Mouse (Mus musculus) forebrain, postnatal 0 days (tissue): ENCODE results near the gene Gm10134. TPM values are rescaled to one million over a fixed set of nuclear protein-coding genes. Genes with fewer than 3 reads are reported as not detected.

ENCODE experiments used
- ATAC-seq: fragments of 200-750 bp; cut with Nextera tagmentation; 2 replicates; pipeline ENCODE4 v1.8.0; 2017; ENCODE audit warnings: mild to moderate bottlenecking, moderate library complexity
- DNase-seq: peaks from one replicate; pipeline ENCODE4 v3.0.0-alpha.2; 2015
- H3K27ac ChIP-seq: fragments of 300-500 bp; sonication (generic); 2 replicates; pipeline ENCODE4 v1.5.1; 2014; ENCODE audit warnings: low read depth, mild to moderate bottlenecking, antibody characterized with exemption, low read length, moderate library complexity, mixed read lengths
- H3K27me3 ChIP-seq: fragments of 300-500 bp; sonication (generic); 2 replicates; pipeline ENCODE4 v1.6.1; 2014; ENCODE audit warnings: mild to moderate bottlenecking, low read length, mixed read lengths; ENCODE audit not compliant: insufficient read depth
- H3K36me3 ChIP-seq: fragments of 300-500 bp; sonication (generic); 2 replicates; pipeline ENCODE4 v1.6.1; 2014; ENCODE audit warnings: mild to moderate bottlenecking, moderate library complexity; ENCODE audit not compliant: insufficient read depth
- H3K4me1 ChIP-seq: fragments of 300-500 bp; sonication (generic); 2 replicates; pipeline ENCODE4 v1.6.1; 2014; ENCODE audit warnings: antibody characterized with exemption; ENCODE audit not compliant: insufficient read depth
- H3K4me2 ChIP-seq: fragments of 300-500 bp; sonication (generic); 2 replicates; pipeline ENCODE4 v1.6.1; 2014; ENCODE audit warnings: low read depth, mild to moderate bottlenecking, moderate library complexity
- H3K4me3 ChIP-seq: fragments of 300-500 bp; sonication (generic); 2 replicates; pipeline ENCODE4 v1.5.1; 2014; ENCODE audit warnings: low read depth, low read length, mixed read lengths
- H3K9ac ChIP-seq: fragments of 300-500 bp; sonication (generic); 2 replicates; pipeline ENCODE4 v1.6.1; 2014; ENCODE audit warnings: mild to moderate bottlenecking
- H3K9me3 ChIP-seq: fragments of 300-500 bp; sonication (generic); 2 replicates; pipeline ENCODE4 v1.6.1; 2016; ENCODE audit warnings: low read length
- CTCF ChIP-seq: sonication (generic); IDR thresholded peaks from 2 replicates; pipeline ENCODE4 v1.5.1; 2016; ENCODE audit warnings: antibody characterized with exemption, control low read depth, low read depth
- WGBS: fragments of 180-500 bp; shearing (Covaris S2); extraction: QIAGEN DNeasy Blood & Tissue Kit; methylation state at CpG from one replicate; pipeline ENCODE4 v1.1.7; 2014; 5-methylcytosine and 5-hydroxymethylcytosine counted together
- polyA plus RNA-seq: library from polyadenylated mRNA; unstranded; fragments of >200 nt; fragmentation: Nextera tagmentation; extraction: Ambion mirVana; gene quantifications from 2 replicates; pipeline ENCODE4 v1.2.1, GENCODE M21; 2015
- total RNA-seq: library from RNA; depleted of rRNA; stranded (reverse); fragments of >200 nt; gene quantifications from 2 replicates; pipeline ENCODE4 v1.2.3, GENCODE M21; 2014

Gm10134 gene
- total and polyA plus RNA-seq, 2 experiments from 2014 or later: 1.8 TPM; not detected in 1

DNA sequence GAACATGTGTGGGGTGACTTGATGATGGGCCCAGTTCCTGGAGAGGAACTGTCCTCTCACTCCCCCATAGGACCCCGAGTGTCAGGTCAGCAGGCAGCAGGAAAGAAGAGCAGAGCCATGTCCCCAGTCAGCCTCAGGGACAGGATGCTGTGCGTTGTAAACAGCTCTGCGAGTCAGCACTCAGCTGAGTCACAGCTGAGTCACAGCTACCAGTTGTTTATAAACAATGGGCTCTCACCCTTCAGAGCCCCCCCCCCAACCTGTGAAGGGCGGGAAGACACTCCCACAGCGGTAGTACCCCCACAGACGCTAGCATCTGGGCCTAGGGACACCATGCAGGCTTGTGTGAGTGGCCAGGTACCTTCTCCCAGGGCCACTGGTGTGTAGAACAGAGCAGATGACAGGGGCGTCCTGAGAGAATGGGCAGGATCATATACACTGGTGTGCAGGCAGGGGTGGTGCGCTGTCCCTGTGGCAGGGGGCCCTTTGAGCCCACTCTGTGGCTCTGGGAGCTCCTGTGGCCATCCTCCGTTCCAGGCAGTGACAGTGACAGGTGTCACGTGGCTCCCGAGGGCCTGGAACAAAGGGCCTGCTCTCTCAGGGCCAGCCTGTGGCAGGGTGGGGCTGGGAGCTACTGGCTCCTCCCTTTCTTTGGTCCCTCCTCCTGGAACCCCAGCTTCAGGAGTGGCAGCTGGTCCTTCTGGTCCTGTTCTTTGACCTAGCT lies 19.5 kb downstream of the Gm10134 start:
- TF ChIP-seq CTCF: no peak
- no peak overlapping the region for H3K4me2 ChIP-seq
- peaks cover 9% of the 10 kb centered on the region; the same call in 1 of the 2 replicates for H3K36me3 ChIP-seq
- no peak overlapping the region for H3K4me3 ChIP-seq
- 18% methylated on average over 11 of the region's 11 CpGs for WGBS
- ATAC-seq (peak; percentile 21; the same call in 1 of the 2 replicates), DNase-seq (no peak)
- no peaks in the 10 kb centered on the region for H3K27me3 ChIP-seq
- peak overlapping the region; percentile 15; the same call in 1 of the 2 replicates for H3K9ac ChIP-seq
- H3K27ac ChIP-seq: peak overlapping the region; percentile 15; the same call in 1 of the 2 replicates
- H3K4me1 ChIP-seq: peaks cover 10% of the 10 kb centered on the region; the same call in 1 of the 2 replicates
- H3K9me3 ChIP-seq: no peaks in the 10 kb centered on the region

DNA sequence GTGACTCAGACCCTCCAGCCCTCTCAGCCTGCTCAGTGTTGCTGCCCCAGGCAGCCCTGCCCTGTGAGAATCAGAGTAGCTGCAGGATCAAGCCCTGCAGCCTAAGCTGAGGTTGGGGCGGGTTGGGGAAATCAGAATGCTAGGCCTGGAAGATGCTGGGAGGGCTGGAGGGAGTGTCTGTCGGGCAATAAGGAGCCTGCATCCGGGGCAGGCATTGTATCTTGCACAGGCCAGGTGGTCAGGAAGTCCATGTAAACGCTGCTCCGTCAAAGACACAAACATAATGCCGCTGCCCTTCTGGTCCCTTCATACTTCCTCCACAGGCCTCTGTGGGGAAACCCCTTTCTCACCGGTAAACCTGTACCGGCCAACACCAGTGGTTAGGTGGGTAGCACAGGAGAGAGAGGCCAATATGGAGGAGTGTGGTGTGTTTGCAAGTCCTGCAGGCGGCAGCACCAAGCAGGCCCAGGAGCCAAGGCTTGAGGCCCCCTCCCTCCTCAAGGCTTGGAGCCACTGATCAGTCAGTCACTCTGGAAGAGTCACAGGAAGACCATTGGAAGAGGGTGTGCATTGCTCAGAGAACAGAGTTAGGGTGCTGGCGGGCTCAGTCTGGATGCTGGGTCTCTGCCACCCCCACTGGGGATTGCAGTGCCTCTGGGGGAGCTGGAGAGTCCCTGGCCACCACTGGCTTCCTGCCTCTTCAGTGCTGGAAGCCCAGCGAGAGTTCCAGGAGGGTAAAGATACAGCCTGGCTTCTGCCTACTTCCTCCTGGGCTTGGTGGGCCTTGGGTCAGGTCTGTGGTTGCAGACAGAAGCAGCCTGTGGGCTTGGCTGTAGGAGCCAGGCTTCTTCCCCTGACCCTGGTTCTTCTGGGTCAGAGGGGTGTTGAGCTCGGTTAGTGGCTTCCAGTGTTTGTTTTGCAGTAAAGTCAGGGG lies 20.3 kb downstream of the Gm10134 start:
- Histone ChIP-seq H3K27ac (no peak overlapping the region), H3K4me3 (no peak overlapping the region), H3K4me2 (no peak overlapping the region), H3K4me1 (peaks cover 6% of the 10 kb centered on the region; the same call in 1 of the 2 replicates), H3K9ac (peak overlapping the region; percentile 15; the same call in 1 of the 2 replicates), H3K9me3 (no peaks in the 10 kb centered on the region), H3K27me3 (no peaks in the 10 kb centered on the region), H3K36me3 (peaks cover 9% of the 10 kb centered on the region; the same call in 1 of the 2 replicates)
- TF ChIP-seq CTCF: peak; percentile 53
- ATAC-seq: no peak
- DNase-seq: no peak
- 49% methylated on average over 12 of the region's 12 CpGs for WGBS

DNA sequence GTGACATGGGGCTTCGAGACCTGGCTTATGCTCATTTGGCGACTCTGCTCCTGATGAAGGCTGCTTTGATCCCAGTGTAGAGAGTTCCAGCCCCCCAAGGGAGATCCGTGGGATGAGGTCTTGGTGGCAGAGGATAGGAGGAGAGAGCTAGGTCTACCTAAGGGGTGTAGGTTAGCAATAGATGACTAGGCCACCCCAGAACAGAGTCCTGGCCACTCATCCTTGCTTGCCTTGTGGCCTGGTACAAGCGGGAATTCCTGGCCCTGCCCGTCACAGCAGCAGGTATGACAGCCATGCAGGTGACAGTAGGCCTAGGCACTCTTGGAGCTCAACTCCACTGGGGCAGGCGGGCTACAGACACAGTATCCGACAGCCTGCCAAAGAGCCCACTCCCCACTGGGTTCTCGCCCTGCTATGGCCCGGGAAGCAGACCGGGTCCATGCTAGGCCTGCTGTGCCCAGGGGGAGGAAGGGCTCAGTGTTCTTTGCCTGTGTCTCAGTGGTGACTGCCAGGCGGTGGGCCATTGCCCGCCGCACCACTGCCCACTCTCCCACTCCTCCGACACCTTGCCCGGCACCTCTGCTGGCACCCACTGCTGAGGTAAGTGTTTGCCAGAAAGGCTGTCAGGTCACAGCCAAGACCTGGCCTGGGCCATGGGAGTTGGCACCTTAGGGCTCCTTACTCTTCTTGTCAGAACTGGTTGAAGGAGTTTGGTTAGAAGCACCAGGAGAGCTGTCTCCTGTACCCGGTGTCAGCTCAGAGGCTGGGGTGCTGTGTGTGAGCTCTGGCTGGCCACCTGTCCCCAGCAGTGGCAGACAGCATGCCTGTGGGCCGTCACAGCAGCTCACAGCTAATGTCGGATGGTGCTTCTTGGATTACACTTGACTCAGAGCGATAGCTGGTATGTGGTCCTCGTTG lies 21.8 kb downstream of the Gm10134 start:
- no peak for TF ChIP-seq CTCF
- 0 out of 2 replicates have a peak, but pooled peaks cover under 1% of the 10 kb centered on the region for H3K36me3 ChIP-seq
- H3K27ac ChIP-seq: no peak overlapping the region
- DNase-seq: no peak
- no peak overlapping the region for H3K4me3 ChIP-seq
- ATAC-seq: no peak
- H3K4me1 ChIP-seq: peaks cover 10% of the 10 kb centered on the region; the same call in 1 of the 2 replicates
- H3K9ac ChIP-seq: no peak overlapping the region
- no peak overlapping the region for H3K4me2 ChIP-seq
- WGBS: 86% methylated on average over 20 of the region's 20 CpGs
- no peaks in the 10 kb centered on the region for H3K27me3 ChIP-seq
- no peaks in the 10 kb centered on the region for H3K9me3 ChIP-seq

DNA sequence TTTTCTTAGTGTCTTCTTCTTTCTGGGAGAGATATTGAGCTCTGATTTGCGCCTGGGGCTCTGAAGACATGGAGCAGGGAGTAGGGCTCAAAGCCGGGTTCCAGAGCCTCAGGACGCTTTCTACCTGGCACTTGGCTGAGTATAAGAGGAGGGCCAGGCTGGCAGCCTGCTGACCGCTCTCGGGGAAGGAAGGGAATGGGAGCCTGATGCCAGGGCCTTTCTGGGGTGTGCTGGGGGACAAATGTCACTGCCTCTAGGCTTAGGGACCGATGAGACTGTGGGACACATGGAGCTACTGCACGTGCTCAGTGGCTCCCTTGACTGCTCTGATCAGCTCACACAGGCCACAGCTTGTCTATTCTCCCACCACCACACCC lies 22.4 kb downstream of the Gm10134 start:
- H3K9ac ChIP-seq: no peak overlapping the region
- H3K36me3 ChIP-seq: no peaks in the 10 kb centered on the region
- no peaks in the 10 kb centered on the region for H3K27me3 ChIP-seq
- 83% methylated on average over 7 of the region's 7 CpGs for WGBS
- TF ChIP-seq CTCF: no peak
- no peaks in the 10 kb centered on the region for H3K9me3 ChIP-seq
- DNase-seq (no peak), ATAC-seq (no peak)
- H3K27ac ChIP-seq: no peak overlapping the region
- H3K4me2 ChIP-seq: no peak overlapping the region
- H3K4me1 ChIP-seq: peaks cover 14% of the 10 kb centered on the region; the same call in 1 of the 2 replicates
- no peak overlapping the region for H3K4me3 ChIP-seq

DNA sequence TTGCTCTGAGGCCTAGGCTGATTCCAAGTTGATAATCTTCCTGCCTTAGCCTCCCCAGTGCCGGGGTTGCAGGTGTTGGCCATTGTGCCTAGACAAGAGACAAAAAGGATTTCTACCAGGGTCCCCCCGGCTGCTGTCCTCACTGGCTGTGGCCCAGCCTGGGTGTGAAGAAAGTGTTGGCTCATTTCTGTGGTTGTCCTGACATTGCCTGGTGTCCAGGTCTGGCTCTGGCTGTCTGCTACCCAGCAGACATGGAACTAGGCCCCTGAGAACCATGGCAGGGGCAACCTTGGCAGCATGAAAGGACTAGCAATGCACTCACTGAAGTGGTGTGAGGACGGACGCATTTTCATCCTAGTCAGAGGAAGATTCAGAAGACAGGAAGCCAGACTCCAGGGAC lies 24.0 kb downstream of the Gm10134 start:
- Histone ChIP-seq H3K4me1 (peaks cover 29% of the 10 kb centered on the region), H3K27ac (no peak overlapping the region), H3K9ac (no peak overlapping the region), H3K4me2 (no peak overlapping the region), H3K4me3 (no peak overlapping the region), H3K36me3 (no peaks in the 10 kb centered on the region), H3K9me3 (no peaks in the 10 kb centered on the region), H3K27me3 (no peaks in the 10 kb centered on the region)
- DNase-seq (no peak), ATAC-seq (no peak)
- WGBS: 65% methylated on average over 4 of the region's 4 CpGs
- no peak for TF ChIP-seq CTCF

DNA sequence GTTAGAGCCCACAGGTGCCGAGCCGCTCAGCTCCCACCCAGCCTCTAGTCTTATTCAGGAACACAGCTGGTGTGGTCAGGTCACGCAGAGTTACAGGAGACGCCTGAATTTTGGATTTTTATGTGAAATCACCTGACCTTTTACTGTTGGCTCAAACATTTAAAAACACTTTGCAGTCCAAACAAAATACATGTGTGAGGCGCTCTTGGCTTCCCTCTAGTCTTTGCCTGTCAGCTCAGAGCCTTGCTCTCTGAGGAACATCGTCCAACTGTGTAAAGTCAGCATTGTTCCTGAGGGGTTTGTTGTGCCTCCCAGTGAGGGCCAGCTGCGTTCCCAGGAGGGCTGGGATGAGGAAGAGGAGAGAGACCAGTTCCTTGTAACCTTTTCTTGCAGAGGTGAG lies 24.4 kb downstream of the Gm10134 start:
- no peak overlapping the region for H3K4me3 ChIP-seq
- H3K9me3 ChIP-seq: no peaks in the 10 kb centered on the region
- no peak overlapping the region for H3K9ac ChIP-seq
- no peaks in the 10 kb centered on the region for H3K36me3 ChIP-seq
- H3K27ac ChIP-seq: no peak overlapping the region
- no peak overlapping the region for H3K4me2 ChIP-seq
- DNase-seq (no peak), ATAC-seq (no peak)
- H3K27me3 ChIP-seq: no peaks in the 10 kb centered on the region
- 57% methylated on average over 7 of the region's 7 CpGs for WGBS
- TF ChIP-seq CTCF: no peak
- peaks cover 31% of the 10 kb centered on the region for H3K4me1 ChIP-seq
